Mouse (Mus musculus) layer of hippocampus, adult 18-20 months (tissue): ENCODE measurements around the gene Wnt9a. TPM values are rescaled to one million over a fixed set of nuclear protein-coding genes. Genes with fewer than 3 reads are reported as not detected.
A peak's percentile ranks its signal among the peaks of the same experiment; 100 is the strongest.
"Not testable (repeated sequence)": the region's sequence is repeated elsewhere in the genome, so short reads cannot be mapped to it uniquely, and the experiment has no call there.

Experiments used
- DNase-seq, 2 experiments: peaks; one replicate each; pipeline ENCODE4 v3.0.0; 2022; ENCODE audit warnings: low spot score in 2 of 2
- total RNA-seq, 2 experiments: library from RNA; stranded (reverse); gene quantifications; 2 replicates each; pipeline ENCODE4 v1.2.3; 2021

Wnt9a gene
- total RNA-seq, 2 experiments from 2014 or later, result 3.5 to 4.1 TPM

DNA sequence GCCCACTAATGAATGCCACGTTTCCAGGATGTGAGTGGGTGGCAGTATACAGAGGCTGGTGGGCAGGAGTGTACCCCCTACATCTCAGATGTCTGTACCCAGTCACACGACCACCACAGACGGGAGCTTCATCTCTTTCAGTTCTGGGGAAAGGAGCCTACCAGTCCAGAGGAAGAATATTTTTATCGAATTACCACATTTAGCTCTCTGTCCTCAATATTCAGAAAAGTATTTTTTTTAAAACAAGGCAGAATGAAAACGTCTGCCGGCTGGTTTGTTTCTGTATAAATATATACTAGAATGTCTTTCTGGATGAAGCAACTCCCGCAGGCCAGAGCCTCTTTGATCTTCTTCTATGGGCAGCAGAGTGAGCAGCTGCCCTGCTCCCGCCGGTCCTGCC, 26.2 kb downstream of the Wnt9a start:
- peak in 1 of 2 experiments; percentile 37 for DNase-seq

GRCm38 (mm10) chr11:59335150-59335549, 28.4 kb downstream of the Wnt9a start:
- DNase-seq, result no peak

DNA sequence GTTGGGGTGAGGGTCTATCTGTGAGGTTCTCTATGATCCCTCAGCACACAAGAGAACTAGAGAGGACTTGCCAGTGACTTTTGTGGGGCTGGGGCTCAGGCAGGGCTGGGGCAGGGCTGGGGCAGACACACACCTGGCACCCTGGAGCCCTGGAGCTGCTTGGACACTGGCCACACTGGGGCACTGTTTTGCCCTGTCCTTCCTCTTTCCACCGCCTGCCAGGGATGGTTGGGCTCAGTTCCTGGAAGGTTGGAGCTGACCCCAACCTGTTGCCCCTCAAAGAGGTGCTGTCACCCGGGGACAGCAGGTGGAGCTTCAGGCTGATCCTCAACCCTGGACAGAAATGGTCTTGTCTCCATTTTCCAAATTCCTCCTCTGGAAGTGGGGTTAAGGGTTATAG, 29.2 kb downstream of the Wnt9a start:
- no peak for DNase-seq

DNA sequence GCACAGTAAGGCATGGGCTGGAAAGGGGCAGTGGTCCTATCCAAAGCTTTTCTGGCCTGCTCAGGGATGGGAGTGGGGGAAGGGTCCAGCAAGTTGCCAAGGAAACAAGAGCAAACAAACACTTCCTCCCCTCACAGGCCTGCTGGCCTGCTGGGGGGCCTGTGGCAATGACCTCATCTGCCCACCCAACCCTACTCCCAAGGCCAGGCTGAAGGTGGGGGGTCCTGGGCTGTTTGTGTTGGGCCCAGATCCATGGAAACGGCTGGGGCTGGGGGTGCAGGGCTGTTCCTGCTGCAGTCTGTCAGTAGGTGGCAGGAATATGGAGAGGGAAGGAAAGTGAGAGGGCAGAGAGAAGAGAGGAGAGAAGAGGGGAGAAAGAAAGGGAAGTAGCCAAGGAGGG, 29.7 kb downstream of the Wnt9a start:
- no peak for DNase-seq

GRCm38 (mm10) chr11:59337955-59338735, 31.4 kb downstream of the Wnt9a start:
- no peak for DNase-seq

DNA sequence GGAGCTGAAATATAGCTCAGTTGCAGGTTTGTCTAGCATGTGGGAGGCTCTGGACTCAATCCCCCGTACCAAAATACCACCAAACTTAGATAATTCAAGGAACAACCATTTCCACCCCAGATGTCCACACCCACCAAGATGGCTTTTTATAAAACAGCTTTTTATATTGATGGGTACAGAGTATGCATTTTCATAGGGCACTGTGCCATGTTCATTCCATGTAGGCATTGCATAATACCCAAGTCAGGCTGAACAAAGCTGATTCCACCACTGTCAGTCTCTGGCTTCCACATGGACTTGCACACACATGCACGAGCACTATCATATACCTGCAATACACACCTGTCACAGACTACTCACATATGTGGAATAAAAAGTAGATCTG, 32.0 kb downstream of the Wnt9a start:
- DNase-seq, result peak; percentile 56 to 91

DNA sequence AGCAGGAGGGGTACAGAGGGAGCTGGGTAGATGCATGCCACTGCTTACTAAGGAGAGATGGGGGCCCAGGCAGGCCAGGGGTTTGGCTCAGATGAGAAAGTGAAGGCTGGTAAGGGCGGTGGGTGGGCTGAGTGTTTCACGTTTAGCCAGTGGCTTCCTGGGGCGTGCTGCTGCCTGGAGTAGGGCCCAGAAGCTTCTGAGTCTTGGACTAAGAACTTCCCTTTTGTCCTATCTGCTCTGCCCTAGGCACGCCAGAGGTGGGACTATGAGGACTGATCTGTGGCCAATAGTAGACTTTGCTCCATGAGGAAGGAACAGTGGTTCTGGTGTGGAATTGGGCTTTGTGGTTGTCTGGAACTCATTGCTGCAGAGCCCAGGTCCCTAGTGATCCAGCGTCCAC, 36.2 kb downstream of the Wnt9a start:
- DNase-seq, result no peak

GRCm38 (mm10) chr11:59346166-59346910, 39.6 kb downstream of the Wnt9a start:
- DNase-seq, result no peak

GRCm38 (mm10) chr11:59350326-59350725, 43.6 kb downstream of the Wnt9a start:
- DNase-seq, result no peak

DNA sequence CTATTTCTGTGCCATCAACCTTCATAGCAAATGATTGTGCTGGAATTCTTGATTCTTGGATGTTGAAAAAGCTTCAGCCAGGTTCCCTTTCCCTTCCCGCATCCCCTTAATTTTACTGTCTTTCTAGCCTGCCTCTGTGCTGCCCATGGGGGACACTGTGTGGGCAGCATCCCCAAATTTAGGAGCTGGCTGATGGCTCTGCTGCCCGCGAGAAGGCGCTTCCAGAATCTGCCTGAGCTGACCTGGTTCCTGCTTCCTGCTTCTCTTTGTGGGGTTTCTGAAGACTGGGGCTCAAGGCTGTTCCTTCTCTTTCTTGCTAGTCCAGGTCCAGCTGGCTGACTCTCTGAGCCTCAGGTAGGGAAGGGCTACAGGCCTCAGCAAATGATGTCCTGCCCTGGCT, 48.1 kb downstream of the Wnt9a start:
- no peak for DNase-seq

DNA sequence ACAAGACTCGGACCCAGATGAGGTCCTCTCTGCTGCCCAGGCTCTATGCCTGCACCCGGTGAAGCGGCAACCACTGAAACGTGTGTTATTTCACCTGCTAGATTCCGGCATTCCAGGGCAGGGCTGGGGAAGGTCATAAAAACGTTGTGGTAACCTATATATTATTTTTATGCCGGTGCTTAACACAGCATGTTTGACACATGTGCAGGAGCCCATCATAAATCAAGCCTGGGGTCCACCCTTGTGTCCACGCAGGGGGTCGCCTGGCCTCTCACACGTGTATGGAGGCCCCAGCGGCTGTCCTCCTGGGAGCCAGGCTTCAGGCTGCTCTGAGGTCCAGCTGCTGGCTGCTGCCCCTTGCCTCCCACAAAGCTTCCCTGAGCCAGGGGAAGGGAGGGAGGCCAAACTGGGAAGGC, 50.2 kb downstream of the Wnt9a start:
- no peak for DNase-seq

DNA sequence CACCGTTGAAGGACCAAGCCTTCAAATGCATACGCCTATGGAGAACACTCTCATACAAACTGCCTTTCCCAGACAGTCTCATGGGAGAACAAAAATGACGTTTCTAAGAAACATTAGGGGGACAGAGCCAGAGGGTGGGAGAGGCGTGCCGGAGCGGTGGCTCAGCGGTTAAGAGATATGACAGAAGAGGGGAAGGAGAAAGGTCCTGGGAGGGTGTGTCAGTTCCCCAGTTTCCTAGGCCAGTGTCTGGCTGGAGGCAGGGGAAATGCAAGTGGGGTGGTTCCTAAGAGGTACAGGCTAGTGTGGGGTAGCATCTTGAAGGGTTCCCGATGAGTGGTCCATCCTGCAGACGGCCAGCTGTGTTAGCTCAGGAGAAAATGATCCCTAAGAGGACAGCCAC, 54.6 kb downstream of the Wnt9a start:
- DNase-seq, result no peak

DNA sequence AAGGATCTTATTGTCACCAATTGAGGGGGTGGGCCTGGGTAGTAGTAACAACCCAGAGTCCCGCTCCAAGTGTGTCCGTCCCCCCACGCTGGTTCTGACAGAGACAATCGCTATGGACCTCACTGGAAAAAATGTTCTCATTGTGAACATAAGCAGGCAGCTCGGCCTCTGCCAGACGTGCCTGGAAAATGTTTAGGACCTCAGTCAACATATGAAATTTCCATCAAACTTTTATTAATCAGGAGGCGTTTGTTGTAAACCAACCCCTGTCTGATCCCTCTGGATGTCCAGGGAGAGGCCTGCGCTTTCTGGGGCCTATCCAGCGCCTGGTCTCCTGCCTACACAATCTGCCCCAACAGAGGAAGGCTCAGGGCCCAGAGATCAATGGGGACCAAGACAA, 57.3 kb downstream of the Wnt9a start:
- DNase-seq, result no peak

DNA sequence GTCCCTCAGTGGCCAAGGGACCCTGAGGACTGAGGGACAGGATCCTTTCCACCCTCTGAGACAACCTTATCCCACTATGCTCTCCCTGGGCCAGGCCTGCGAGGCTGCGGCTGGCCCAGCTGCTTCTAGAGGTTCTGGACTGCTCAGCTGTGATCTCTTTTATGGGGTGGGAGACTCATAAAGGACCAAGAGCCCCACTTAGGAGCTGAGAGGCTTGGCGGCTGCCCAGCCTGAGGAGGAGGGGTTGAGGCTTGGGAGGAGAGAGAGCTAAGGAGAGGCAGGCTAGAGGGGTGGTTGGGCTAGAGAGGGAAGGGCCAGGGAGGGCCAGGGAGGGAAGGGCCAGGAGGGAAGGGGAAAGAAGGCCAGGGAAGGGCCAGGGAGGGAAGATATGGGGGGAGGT, 57.7 kb downstream of the Wnt9a start:
- no peak for DNase-seq

DNA sequence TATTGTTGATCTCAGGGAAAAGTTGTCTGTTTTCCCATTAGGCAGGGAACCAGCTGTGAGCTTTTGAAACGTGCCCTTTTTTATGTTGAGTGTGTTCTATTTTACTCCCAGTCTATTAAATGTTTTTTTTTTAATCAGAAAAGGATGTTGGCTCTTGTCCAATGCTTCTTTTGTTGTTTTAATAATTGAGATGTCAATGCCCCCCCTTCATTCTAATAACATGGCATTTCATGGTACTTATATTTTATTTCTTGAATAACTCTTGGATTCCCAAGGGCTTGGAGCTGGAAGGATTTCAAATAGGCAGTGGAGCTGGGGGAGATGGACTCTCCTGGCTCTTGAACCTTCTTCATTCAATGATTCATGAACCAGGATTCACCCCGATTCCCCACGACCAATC, 59.3 kb downstream of the Wnt9a start:
- DNase-seq, result no peak

DNA sequence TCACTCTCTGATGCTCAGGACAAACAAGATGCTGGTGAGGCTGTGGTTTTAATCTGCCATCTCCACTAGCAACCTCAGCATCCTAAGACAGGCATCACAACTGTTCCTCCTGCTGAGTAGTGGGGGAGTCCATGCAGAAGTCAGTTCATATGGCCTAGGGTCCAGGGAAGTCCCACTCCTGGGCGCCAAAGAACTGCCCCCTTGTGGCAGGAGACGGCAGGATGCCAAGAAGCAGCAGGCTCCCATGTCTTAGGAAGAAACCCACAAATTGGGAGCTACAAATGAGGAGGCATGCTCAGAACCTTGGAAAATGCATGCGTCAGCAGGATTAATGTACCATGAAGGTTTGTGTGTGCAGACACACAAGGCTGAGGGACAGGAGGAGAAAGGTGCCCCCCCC, 59.9 kb downstream of the Wnt9a start:
- no peak for DNase-seq

DNA sequence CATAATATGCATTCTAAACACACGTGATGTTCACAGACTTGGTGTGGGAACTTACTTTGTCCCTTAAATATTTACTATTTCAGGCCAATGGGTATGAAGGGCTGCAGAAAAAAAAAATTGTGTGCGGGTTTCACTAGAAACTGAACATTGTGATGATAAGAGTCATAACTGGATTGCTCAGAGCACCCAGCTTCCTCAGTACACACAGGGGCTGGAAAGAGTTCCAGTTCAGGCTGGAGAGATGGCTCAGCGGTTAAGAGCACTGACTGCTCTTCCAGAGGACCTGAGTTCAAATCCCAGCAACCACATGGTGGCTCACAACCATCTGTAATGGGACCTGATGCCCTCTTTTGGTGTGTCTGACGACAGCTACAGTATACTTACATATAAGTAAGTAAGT, 61.2 kb downstream of the Wnt9a start:
- not testable (repeated sequence) for DNase-seq

- no peak for DNase-seq
Measured at GRCm38 (mm10) chr11:59369848-59370247, 63.1 kb downstream of the Wnt9a start.

GRCm38 (mm10) chr11:59375475-59375874, 68.7 kb downstream of the Wnt9a start, which contains the start of gene Prss38:
Gene Prss38, minus strand, starts transcription at chr11:59375657.
- no peak for DNase-seq

DNA sequence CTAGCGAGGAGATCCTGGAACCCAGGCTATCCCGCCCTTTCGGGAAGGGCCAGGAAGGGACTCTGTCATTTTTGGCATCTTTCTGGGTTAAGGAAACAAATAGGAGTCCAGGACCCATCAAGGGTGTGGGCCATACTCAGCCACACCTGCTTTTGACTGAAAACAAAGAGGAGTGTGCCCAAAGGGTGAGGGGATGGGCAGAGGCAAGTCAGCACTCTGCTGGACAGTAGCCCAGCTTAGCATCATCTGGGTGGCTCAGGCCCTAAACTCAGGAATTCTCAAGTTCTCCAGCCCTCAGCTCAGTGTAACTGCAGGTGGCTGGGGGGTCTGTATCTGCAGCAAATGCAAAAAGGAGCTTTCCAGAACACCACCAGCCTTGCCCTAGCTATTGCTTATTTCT, 71.3 kb downstream of the Wnt9a start:
- DNase-seq, result no peak

DNA sequence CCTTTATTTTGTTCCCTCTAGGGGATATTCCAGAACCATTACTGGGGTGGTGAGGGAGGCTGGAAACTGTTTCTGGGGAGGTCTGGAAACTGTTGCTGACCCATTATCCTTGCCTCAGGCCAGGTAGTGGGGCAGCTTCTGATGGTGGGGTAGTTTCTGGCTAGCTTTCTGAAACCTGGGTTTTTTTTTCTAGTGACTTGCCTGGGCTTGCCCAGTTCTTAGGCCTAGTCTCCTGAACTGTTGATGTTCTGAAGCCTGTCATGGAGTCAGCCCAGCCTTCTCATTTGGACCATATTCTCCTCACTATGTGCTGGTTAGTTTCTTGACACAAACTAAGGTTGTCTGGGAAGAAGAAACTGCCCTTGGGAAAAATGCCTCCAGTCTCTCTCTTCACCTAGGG, 72.8 kb downstream of the Wnt9a start:
- no peak for DNase-seq
